In genomic region chr17:85014632-85015031, GRCm38 (mm10) we compare ENCODE assay signal across 18 mouse cellular contexts. TPM values are rescaled to one million over a fixed set of nuclear protein-coding genes. Genes with fewer than 3 reads are reported as not detected.
DNase-seq lines count a peak whose midpoint lies in the region; ATAC-seq and TF ChIP-seq lines count a peak whose summit lies in the region.
"Had no signal": no experiment of that assay in that cellular context is flagged by ENCODE, and none has a peak within 500 bp of the region (broad histone marks: within the 10 kb centered on the region; RNA-seq: fewer than 3 reads in every experiment).

No protein-coding gene starts in this region.

- H3K9ac ChIP-seq in CH12.LX (ENCODE audit: insufficient read depth, low read depth): no peak overlapping the region
- no peak overlapping the region for H3K9ac ChIP-seq in heart, embryonic 12.5 days

- H3K79me2 ChIP-seq in CH12.LX (replicated peaks; ENCODE audit: control insufficient read depth, extremely low read depth, insufficient read depth, poor library complexity, severe bottlenecking): no peaks in the 10 kb centered on the region

- ATAC-seq in heart, embryonic 12.5 days (ENCODE audit: insufficient number of reproducible peaks, low FRiP score): no peak
- ATAC-seq: activated CD4-positive, CD25-positive, alpha-beta regulatory T cell, adult 4 months; CD4-positive, CD25-positive, alpha-beta regulatory T cell, adult 4 months; Patski had no signal

- TF ChIP-seq EP300 in CH12.LX (IDR thresholded peaks at IDR 0.05; ENCODE audit: low read length): no peak

- peak overlapping the region; percentile 62; the same call in 1 of the 2 replicates for H3K4me2 ChIP-seq in CH12.LX (ENCODE audit: insufficient read depth, low read depth, poor library complexity, severe bottlenecking)
- no peak overlapping the region for H3K4me2 ChIP-seq in heart, embryonic 12.5 days

- no peak for DNase-seq in CH12.LX (ENCODE audit: extremely low read depth)
- DNase-seq: adrenal gland, adult 2 months; adrenal gland, adult 8-10 months; adrenal gland, postnatal 10 days; adrenal gland, postnatal 14 days; adrenal gland, postnatal 25 days; adrenal gland, postnatal 36 days; B cell, adult 2 months; cerebellum, adult 11 months; cerebellum, adult 11-12 months; cerebellum, adult 18-20 months; cerebellum, adult 2 months; cerebellum, adult 8-10 months had no signal

- no peak for TF ChIP-seq RAD21 in CH12.LX (IDR thresholded peaks at IDR 0.05; ENCODE audit: low read depth, low read length)

- no peaks in the 10 kb centered on the region for H3K9me3 ChIP-seq in CH12.LX (replicated peaks; ENCODE audit: low read length)
- no peaks in the 10 kb centered on the region for H3K9me3 ChIP-seq in heart, embryonic 12.5 days (replicated peaks)
- H3K9me3 ChIP-seq: G1E had no signal

- in situ Hi-C loops in CH12.LX (cut with MboI; ENCODE audit: low pct_ligation_motif_present, low pct_unique_long_range_greater_than_20kb, low sequenced_read_pairs): no loop called here

- dilution Hi-C loops in CH12.LX (cut with MboI; ENCODE audit: extremely low pct_ligation_motif_present, extremely low pct_unique_long_range_greater_than_20kb, low sequenced_read_pairs): no loop called here

- WGBS in heart, embryonic 12.5 days: 94% methylated on average over 3 of the region's 3 CpGs

- H3K36me3 ChIP-seq in CH12.LX (replicated peaks in 1 of 2; ENCODE audit: control insufficient read depth in 1 of 2, insufficient read depth in 1 of 2, low read length in 1 of 2): peaks cover 0 to 27% of the 10 kb centered on the region in 2 experiments
- peaks cover 19% of the 10 kb centered on the region for H3K36me3 ChIP-seq in heart, embryonic 12.5 days

- H3K4me1 ChIP-seq in CH12.LX (ENCODE audit: control insufficient read depth in 1 of 2, insufficient read depth in 2 of 2): peaks cover 15 to 43% of the 10 kb centered on the region in 2 experiments
- peaks cover 5% of the 10 kb centered on the region; the same call in 1 of the 2 replicates for H3K4me1 ChIP-seq in heart, embryonic 12.5 days (replicated peaks)

- no peak for TF ChIP-seq POLR2A in CH12.LX (IDR thresholded peaks at IDR 0.05; ENCODE audit: low read depth, low read length)

- no peak for TF ChIP-seq CTCF in CH12.LX (conservative IDR thresholded peaks at IDR 0.05 in 1 of 2, IDR thresholded peaks at IDR 0.05 in 1 of 2; ENCODE audit: low read depth in 2 of 2, low read length in 2 of 2)

- no peaks in the 10 kb centered on the region for H3K27me3 ChIP-seq in CH12.LX (replicated peaks)
- no peaks in the 10 kb centered on the region for H3K27me3 ChIP-seq in heart, embryonic 12.5 days (replicated peaks)
- H3K27me3 ChIP-seq: Patski had no signal

- no peak overlapping the region for H3K4me3 ChIP-seq in CH12.LX (replicated peaks in 1 of 3; ENCODE audit: low read depth in 2 of 3, low read length in 2 of 3, poor library complexity in 1 of 3)
- no peak overlapping the region for H3K4me3 ChIP-seq in heart, embryonic 12.5 days

- peak overlapping the region; percentile 58 for H3K27ac ChIP-seq in CH12.LX (ENCODE audit: insufficient read depth, low read depth)
- no peak overlapping the region for H3K27ac ChIP-seq in heart, embryonic 12.5 days (ENCODE audit: poor library complexity, severe bottlenecking)

TF ChIP-seq in CH12.LX, 34 proteins besides CTCF, POLR2A, EP300 and RAD21:
- TF ChIP-seq ZNF384 (IDR thresholded peaks at IDR 0.05; ENCODE audit: low read depth, low read length): no peak
- TF ChIP-seq GABPA (IDR thresholded peaks at IDR 0.05; ENCODE audit: insufficient replicate concordance, low read depth, low read length): no peak
- no peak for TF ChIP-seq TCF12 (IDR thresholded peaks at IDR 0.05; ENCODE audit: low read depth, low read length)
- TF ChIP-seq USF2 (conservative IDR thresholded peaks at IDR 0.05; ENCODE audit: low read depth, low read length): no peak
- TF ChIP-seq USF1 (IDR thresholded peaks at IDR 0.05; ENCODE audit: low read depth, low read length): no peak
- TF ChIP-seq MEF2A (IDR thresholded peaks at IDR 0.05; ENCODE audit: borderline replicate concordance, low read depth, low read length): peak; percentile 62; the same call in 1 of the 2 replicates
- TF ChIP-seq MYC (IDR thresholded peaks at IDR 0.05; ENCODE audit: low read depth, low read length): no peak
- TF ChIP-seq JUND (conservative IDR thresholded peaks at IDR 0.05; ENCODE audit: low read depth, low read length): no peak
- TF ChIP-seq RCOR1 (conservative IDR thresholded peaks at IDR 0.05; ENCODE audit: low read depth, low read length): no peak
- peak; percentile 63 for TF ChIP-seq BHLHE40 (IDR thresholded peaks at IDR 0.05; ENCODE audit: low read depth, low read length)

RNA-seq across cellular contexts. Expression of gene Slc3a1, which starts 13.5 kb away (rescaled TPM):
- total RNA-seq in CH12.LX (2012; rRNA removed) (0.04 TPM in 1 of 2 replicates, not detected in the other), CH12.LX (2014; rRNA removed) (not detected in 2 replicates)
- polyA plus RNA-seq in CH12.LX (2012; ENCODE audit: insufficient read length, low read depth): not detected in 2 replicates
- polyA plus RNA-seq in heart, embryonic 12.5 days (2016; fragmentation: Nextera tagmentation; extraction: Ambion mirVana): 0.10 TPM in 1 of 2 replicates, not detected in the other
- polyA plus RNA-seq: G1E had no signal

RNA-seq across cellular contexts. Expression of gene Ppm1b, which starts 58.1 kb away (rescaled TPM):
- total RNA-seq in CH12.LX (2012; rRNA removed) (33.2 and 37.7 TPM in 2 replicates), CH12.LX (2014; rRNA removed) (39.5 and 39.9 TPM in 2 replicates)
- 47.8 and 49.6 TPM in 2 replicates for polyA plus RNA-seq in CH12.LX (2012; ENCODE audit: insufficient read length, low read depth)
- polyA plus RNA-seq in heart, embryonic 12.5 days (2016; fragmentation: Nextera tagmentation; extraction: Ambion mirVana): 73.9 and 78.9 TPM in 2 replicates
